Mouse (Mus musculus) brain, adult 2 months (tissue): Measurements from ENCODE around the gene Gpr19.
A peak's percentile ranks its signal among the peaks of the same experiment; 100 is the strongest.

Source experiments
- DNase-seq: peaks from one replicate; pipeline ENCODE4 v3.0.0; 2011; ENCODE audit warnings: low read depth, low spot score

The Gpr19 gene

GRCm38 (mm10) chr6:134887711-134888449, 10.5 kb downstream of the Gpr19 start:
- DNase-seq = peak; percentile 99

DNA sequence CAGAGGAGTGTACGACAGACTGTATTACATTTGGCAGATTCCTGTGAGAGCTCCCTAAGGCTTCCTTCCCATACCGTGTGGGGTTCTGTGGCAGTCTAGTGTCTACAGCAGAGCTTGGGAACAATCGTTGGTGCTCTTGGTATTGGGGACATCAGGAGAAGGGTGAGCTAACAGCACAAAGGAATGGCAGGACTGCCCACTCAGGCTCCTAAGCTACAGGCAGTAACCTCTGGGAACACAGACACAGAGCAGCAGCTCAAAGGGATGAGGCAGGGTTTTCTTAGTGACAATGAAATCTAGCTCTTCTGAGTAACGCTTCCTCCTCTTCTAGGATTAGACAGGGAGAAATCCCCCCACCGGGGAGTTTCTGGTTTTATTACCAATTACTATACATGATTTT, 11.4 kb downstream of the Gpr19 start:
- peak; percentile 71 for DNase-seq

- peak; percentile 58 for DNase-seq
Observed at GRCm38 (mm10) chr6:134886475-134886874, 11.9 kb downstream of the Gpr19 start.

- DNase-seq = no peak
Observed at GRCm38 (mm10) chr6:134885515-134885914, 12.9 kb downstream of the Gpr19 start.

DNA sequence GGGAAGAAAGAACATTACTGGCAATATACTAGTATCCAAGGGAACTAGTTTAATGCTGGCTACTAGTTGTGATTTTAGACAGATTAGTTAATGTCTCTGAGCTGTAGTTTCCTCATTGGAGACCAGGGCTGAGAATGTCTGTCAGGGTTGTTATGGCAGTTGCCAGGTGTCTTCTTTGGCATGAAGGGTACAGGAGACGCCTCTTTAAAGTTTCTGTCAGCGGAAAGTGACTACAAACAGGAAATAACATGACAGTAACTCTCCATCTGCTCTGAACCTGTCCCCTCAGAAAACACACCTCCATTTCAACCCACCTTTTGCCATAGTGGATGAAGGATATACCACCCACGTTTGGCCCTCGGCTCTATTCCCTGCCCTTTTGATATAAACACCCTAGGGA, 14.7 kb downstream of the Gpr19 start:
- DNase-seq = no peak

GRCm38 (mm10) chr6:134880046-134880445, 18.3 kb downstream of the Gpr19 start:
- DNase-seq = no peak

- no peak for DNase-seq
Observed at GRCm38 (mm10) chr6:134879556-134879955, 18.8 kb downstream of the Gpr19 start.

DNA sequence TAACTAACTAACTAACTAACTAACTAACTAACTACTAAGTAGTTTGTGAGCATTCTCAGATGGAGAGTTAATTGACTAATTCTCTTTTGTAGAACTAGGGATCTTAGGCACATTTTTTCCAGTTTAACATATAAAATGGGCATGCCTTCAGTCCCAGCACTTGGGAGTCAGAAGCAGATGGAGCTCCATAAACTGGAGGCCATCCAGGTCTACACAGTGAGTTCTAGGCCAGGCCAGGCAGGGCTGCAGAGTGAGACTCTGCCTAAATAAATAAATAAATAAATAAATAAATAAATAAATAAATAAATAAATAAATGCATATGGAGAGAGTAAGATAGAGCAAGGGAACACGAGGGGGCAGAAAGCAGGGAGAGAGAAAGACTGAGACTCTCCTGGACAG, 20.5 kb downstream of the Gpr19 start:
- peak; percentile 87 for DNase-seq

GRCm38 (mm10) chr6:134877276-134877675, 21.1 kb downstream of the Gpr19 start:
- no peak for DNase-seq

GRCm38 (mm10) chr6:134876795-134877194, 21.6 kb downstream of the Gpr19 start:
- peak; percentile 50 for DNase-seq

GRCm38 (mm10) chr6:134873018-134873417, 25.4 kb downstream of the Gpr19 start:
- DNase-seq = no peak

GRCm38 (mm10) chr6:134872236-134872635, 26.1 kb downstream of the Gpr19 start:
- no peak for DNase-seq

DNA sequence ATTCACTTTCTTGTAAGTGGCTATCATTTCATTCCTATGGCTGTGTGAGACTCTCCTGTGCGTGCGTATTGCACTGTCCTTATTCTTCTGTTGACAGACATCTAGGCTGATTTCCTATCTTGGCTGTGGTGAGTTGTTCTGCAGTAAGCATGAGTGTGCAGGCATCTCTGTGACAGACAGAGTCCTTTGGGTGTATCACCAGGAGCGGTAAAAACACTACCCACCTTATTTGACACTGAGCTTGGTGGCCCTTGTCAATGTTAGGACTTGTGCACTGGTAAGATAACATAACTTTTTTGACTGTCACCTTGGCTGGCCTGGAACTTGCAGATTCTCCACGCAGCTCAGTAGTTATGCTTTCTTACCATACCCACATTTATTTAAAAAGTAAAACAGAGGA, 27.5 kb downstream of the Gpr19 start:
- no peak for DNase-seq

GRCm38 (mm10) chr6:134870209-134870742, 28.1 kb downstream of the Gpr19 start:
- DNase-seq = no peak

DNA sequence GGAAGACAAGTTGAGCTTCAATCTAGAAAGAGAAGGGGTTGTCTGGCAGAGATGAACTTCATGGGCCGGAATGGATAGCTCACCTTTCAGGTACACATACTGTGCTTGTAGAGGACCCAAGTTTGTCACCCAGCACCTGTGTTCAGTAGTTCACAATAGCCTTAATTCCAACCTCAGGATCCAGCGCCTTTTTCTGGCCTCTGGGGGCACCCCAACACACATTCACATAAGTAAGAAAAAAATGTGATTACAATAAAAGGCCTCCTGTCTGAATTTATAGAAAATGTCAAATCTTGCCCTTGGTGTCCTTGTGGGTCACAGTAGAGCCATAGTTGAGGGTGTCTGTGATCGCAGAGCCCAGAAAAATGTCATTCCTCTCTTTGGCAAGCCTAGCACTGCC, 31.1 kb downstream of the Gpr19 start:
- DNase-seq = no peak

GRCm38 (mm10) chr6:134866113-134866512, 32.3 kb downstream of the Gpr19 start:
- DNase-seq = no peak

GRCm38 (mm10) chr6:134863146-134863545, 35.2 kb downstream of the Gpr19 start:
- DNase-seq = peak; percentile 96

GRCm38 (mm10) chr6:134862671-134863104, 35.7 kb downstream of the Gpr19 start:
- DNase-seq = peak; percentile 50

GRCm38 (mm10) chr6:134861386-134861785, 37.0 kb downstream of the Gpr19 start:
- no peak for DNase-seq

- no peak for DNase-seq
Observed at GRCm38 (mm10) chr6:134860275-134860674, 38.1 kb downstream of the Gpr19 start.

DNA sequence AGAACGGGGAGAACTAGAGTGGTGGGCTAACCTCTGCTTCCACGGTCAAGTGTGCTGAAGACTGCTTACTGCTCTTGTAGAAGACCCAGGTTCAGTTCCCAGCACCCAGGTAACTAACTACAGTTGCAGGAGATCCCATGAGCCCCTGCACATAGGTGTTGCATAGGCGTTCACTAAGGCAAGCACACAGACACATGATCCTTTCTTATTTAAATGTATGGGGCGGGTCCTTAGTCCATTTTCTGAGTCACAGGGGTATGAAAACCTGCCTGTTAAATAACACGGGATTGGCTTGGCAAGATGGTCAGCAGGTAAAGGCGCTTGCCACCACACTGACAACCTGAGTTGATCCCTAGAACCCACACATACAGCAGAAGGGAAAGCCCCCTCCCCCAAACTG, 39.4 kb downstream of the Gpr19 start:
- DNase-seq = no peak

DNA sequence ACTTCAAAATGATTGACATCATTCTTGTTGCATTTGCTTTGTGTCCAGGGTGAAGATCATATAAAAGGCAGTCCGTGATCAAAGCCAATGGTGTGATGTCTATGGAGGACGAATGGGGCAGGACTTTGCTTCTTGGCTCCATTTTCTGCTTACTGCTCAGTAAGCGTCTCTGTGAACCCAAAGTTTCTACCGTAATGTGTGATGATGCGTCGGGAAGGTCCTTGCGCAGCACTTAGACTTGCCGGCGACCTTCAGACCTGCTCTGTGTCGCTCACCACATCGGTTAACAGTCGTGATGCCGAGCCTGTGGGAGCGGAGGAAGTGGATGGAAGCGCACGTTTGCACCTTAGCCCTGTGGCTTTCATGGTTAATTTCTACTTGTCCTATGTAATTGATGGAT, 42.5 kb downstream of the Gpr19 start:
- no peak for DNase-seq

DNA sequence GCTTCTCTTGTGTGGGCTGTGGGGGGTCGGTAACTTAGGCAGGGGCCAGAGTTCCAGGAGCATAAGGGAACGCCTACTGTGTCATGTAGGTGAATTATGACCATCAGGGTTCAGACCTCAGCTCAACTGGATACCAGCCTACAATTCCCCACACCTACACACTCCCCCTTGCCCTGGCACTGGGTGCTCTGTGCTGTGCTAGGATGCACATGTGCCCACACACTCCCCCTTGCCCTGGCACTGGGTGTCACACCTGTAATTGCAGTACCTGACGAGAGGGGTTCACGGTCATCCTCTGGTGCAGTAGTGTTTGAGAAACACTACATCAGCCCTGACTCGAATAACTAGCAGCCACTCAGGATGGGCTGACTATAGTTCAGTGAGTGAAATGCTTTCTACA, 43.6 kb downstream of the Gpr19 start:
- no peak for DNase-seq

GRCm38 (mm10) chr6:134849985-134850384, 48.4 kb downstream of the Gpr19 start:
- no peak for DNase-seq
